Mouse (Mus musculus): Measurements from ENCODE around the gene Ifrd2. TPM values are rescaled to one million over a fixed set of nuclear protein-coding genes. Genes with fewer than 3 reads are reported as not detected.
A peak's percentile ranks its signal among the peaks of the same experiment; 100 is the strongest.

Ifrd2 gene
- total RNA-seq, 1 experiment = 66.6 TPM

- Histone ChIP-seq H3K4me1 (ENCODE audit: control insufficient read depth in 2 of 2, insufficient read depth in 2 of 2, low read length in 2 of 2, poor library complexity in 1 of 2) (peaks cover 0 to 27% of the 10 kb centered on the region in 2 experiments; a peak in 2 of 4 replicates), H3K9me3 (ENCODE audit: control insufficient read depth, insufficient read depth, low read depth, low read length) (no peaks in the 10 kb centered on the region), H3K36me3 (ENCODE audit: control insufficient read depth, insufficient read depth, low read length, poor library complexity, severe bottlenecking) (peaks cover 46% of the 10 kb centered on the region), H3K27ac (ENCODE audit: insufficient read depth, low read depth, low read length, poor library complexity, severe bottlenecking) (no peak overlapping the region), H3K4me3 (ENCODE audit: insufficient read depth in 1 of 2, low read depth in 1 of 2, low read length in 2 of 2, poor library complexity in 1 of 2, severe bottlenecking in 1 of 2) (no peak overlapping the region), H3K9ac (ENCODE audit: insufficient read depth, low read depth, low read length, poor library complexity, severe bottlenecking) (no peak overlapping the region)
- peak; percentile 81 for DNase-seq (ENCODE audit: low read depth, low spot score)
- TF ChIP-seq MAFK (IDR thresholded peaks at IDR 0.05; ENCODE audit: insufficient read depth, low read depth, low read length) (no peak), HCFC1 (IDR thresholded peaks at IDR 0.05; ENCODE audit: borderline replicate concordance, insufficient read depth, low read length) (no peak), CHD2 (IDR thresholded peaks at IDR 0.05; ENCODE audit: low read depth, low read length) (no peak), ZC3H11A (IDR thresholded peaks at IDR 0.05; ENCODE audit: borderline replicate concordance, low read depth, low read length) (no peak), ZNF384 (IDR thresholded peaks at IDR 0.05; ENCODE audit: low read depth, low read length) (no peak)
- in situ Hi-C loops (cut with MboI; ENCODE audit: low sequenced_read_pairs in 2 of 2, unreplicated experiment in 2 of 2) = no loop called here
Observed at GRCm38 (mm10) chr9:107594281-107595062, 7.0 kb downstream of the Ifrd2 start.

- in situ Hi-C loops (cut with MboI; ENCODE audit: low sequenced_read_pairs in 2 of 2, unreplicated experiment in 2 of 2) = no loop called here
- Histone ChIP-seq H3K4me3 (ENCODE audit: insufficient read depth in 1 of 2, low read depth in 1 of 2, low read length in 2 of 2, poor library complexity in 1 of 2, severe bottlenecking in 1 of 2) (no peak overlapping the region), H3K9me3 (ENCODE audit: control insufficient read depth, insufficient read depth, low read depth, low read length) (no peaks in the 10 kb centered on the region), H3K36me3 (ENCODE audit: control insufficient read depth, insufficient read depth, low read length, poor library complexity, severe bottlenecking) (peaks cover 22% of the 10 kb centered on the region), H3K4me1 (ENCODE audit: control insufficient read depth in 2 of 2, insufficient read depth in 2 of 2, low read length in 2 of 2, poor library complexity in 1 of 2) (peaks cover 4 to 25% of the 10 kb centered on the region in 2 experiments; a peak in 2 of 4 replicates), H3K9ac (ENCODE audit: insufficient read depth, low read depth, low read length, poor library complexity, severe bottlenecking) (no peak overlapping the region), H3K27ac (ENCODE audit: insufficient read depth, low read depth, low read length, poor library complexity, severe bottlenecking) (no peak overlapping the region)
- no peak for DNase-seq (ENCODE audit: low read depth, low spot score)
- no peak for TF ChIP-seq HCFC1 (IDR thresholded peaks at IDR 0.05; ENCODE audit: borderline replicate concordance, insufficient read depth, low read length)
- TF ChIP-seq ZC3H11A (IDR thresholded peaks at IDR 0.05; ENCODE audit: borderline replicate concordance, low read depth, low read length) = no peak
- no peak for TF ChIP-seq MAFK (IDR thresholded peaks at IDR 0.05; ENCODE audit: insufficient read depth, low read depth, low read length)
- TF ChIP-seq CHD2 (IDR thresholded peaks at IDR 0.05; ENCODE audit: low read depth, low read length) = no peak
- no peak for TF ChIP-seq ZNF384 (IDR thresholded peaks at IDR 0.05; ENCODE audit: low read depth, low read length)
Observed at GRCm38 (mm10) chr9:107596619-107597569, 9.5 kb downstream of the Ifrd2 start.

GRCm38 (mm10) chr9:107598385-107598784 is 10.9 kb downstream of the Ifrd2 start:
- in situ Hi-C loops (cut with MboI; ENCODE audit: low sequenced_read_pairs in 2 of 2, unreplicated experiment in 2 of 2) = no loop called here
- Histone ChIP-seq H3K36me3 (ENCODE audit: control insufficient read depth, insufficient read depth, low read length, poor library complexity, severe bottlenecking) (peaks cover 9% of the 10 kb centered on the region), H3K9ac (ENCODE audit: insufficient read depth, low read depth, low read length, poor library complexity, severe bottlenecking) (peak overlapping the region; percentile 39; the same call in 1 of the 2 replicates), H3K4me3 (ENCODE audit: insufficient read depth in 1 of 2, low read depth in 1 of 2, low read length in 2 of 2, poor library complexity in 1 of 2, severe bottlenecking in 1 of 2) (peak overlapping the region; percentile 54 to 65; a peak in 3 of 4 replicates), H3K4me1 (ENCODE audit: control insufficient read depth in 2 of 2, insufficient read depth in 2 of 2, low read length in 2 of 2, poor library complexity in 1 of 2) (peaks cover 4 to 21% of the 10 kb centered on the region in 2 experiments; a peak in 2 of 4 replicates), H3K27ac (ENCODE audit: insufficient read depth, low read depth, low read length, poor library complexity, severe bottlenecking) (no peak overlapping the region), H3K9me3 (ENCODE audit: control insufficient read depth, insufficient read depth, low read depth, low read length) (no peaks in the 10 kb centered on the region)
- no peak for TF ChIP-seq ZNF384 (IDR thresholded peaks at IDR 0.05; ENCODE audit: low read depth, low read length)
- no peak for TF ChIP-seq HCFC1 (IDR thresholded peaks at IDR 0.05; ENCODE audit: borderline replicate concordance, insufficient read depth, low read length)
- no peak for DNase-seq (ENCODE audit: low read depth, low spot score)

- Histone ChIP-seq H3K36me3 (ENCODE audit: control insufficient read depth, insufficient read depth, low read length, poor library complexity, severe bottlenecking) (0 out of 2 replicates have a peak, but pooled peaks cover 3% of the 10 kb centered on the region), H3K27ac (ENCODE audit: insufficient read depth, low read depth, low read length, poor library complexity, severe bottlenecking) (no peak overlapping the region), H3K9me3 (ENCODE audit: control insufficient read depth, insufficient read depth, low read depth, low read length) (no peaks in the 10 kb centered on the region), H3K4me3 (ENCODE audit: insufficient read depth in 1 of 2, low read depth in 1 of 2, low read length in 2 of 2, poor library complexity in 1 of 2, severe bottlenecking in 1 of 2) (peak overlapping the region; percentile 1 to 46; a peak in 3 of 4 replicates), H3K9ac (ENCODE audit: insufficient read depth, low read depth, low read length, poor library complexity, severe bottlenecking) (0 out of 2 replicates have a peak overlapping the region, but pooled peaks have one; percentile 11), H3K4me1 (ENCODE audit: control insufficient read depth in 2 of 2, insufficient read depth in 2 of 2, low read length in 2 of 2, poor library complexity in 1 of 2) (peaks cover 4 to 18% of the 10 kb centered on the region in 2 experiments; a peak in 2 of 4 replicates)
- TF ChIP-seq ZNF384 (IDR thresholded peaks at IDR 0.05; ENCODE audit: low read depth, low read length) (no peak), MAFK (IDR thresholded peaks at IDR 0.05; ENCODE audit: insufficient read depth, low read depth, low read length) (no peak), HCFC1 (IDR thresholded peaks at IDR 0.05; ENCODE audit: borderline replicate concordance, insufficient read depth, low read length) (no peak), ZC3H11A (IDR thresholded peaks at IDR 0.05; ENCODE audit: borderline replicate concordance, low read depth, low read length) (no peak), CHD2 (IDR thresholded peaks at IDR 0.05; ENCODE audit: low read depth, low read length) (no peak)
- no peak for DNase-seq (ENCODE audit: low read depth, low spot score)
- in situ Hi-C loops (cut with MboI; ENCODE audit: low sequenced_read_pairs in 2 of 2, unreplicated experiment in 2 of 2) = no loop called here
Observed at GRCm38 (mm10) chr9:107599433-107599832, 12.0 kb downstream of the Ifrd2 start.

Data from ES-E14 (cell line).